Mouse (Mus musculus) layer of hippocampus, adult 2 months (tissue): ENCODE measurements at regions not wholly inside any gene's neighbourhood (a gene's known extent, or its start where the extent isn't known, plus 50 kb on each side); places are given as distances from the start of the nearest gene placed in this dataset.
A peak's percentile ranks its signal among the peaks of the same experiment; 100 is the strongest.

Experiments
- DNase-seq, 2 experiments: peaks; one replicate each; pipeline ENCODE4 v3.0.0; 2022; ENCODE audit warnings: low spot score in 2 of 2
- H3K27ac ChIP-seq: fragments of 200-600 bp; 2 replicates; pipeline ENCODE4 v1.8.1; 2022
- H3K4me3 ChIP-seq: fragments of 200-600 bp; 2 replicates; pipeline ENCODE4 v1.8.1; 2022; ENCODE audit warnings: mild to moderate bottlenecking
- CTCF ChIP-seq: fragments of 200-600 bp; conservative IDR thresholded peaks from 2 replicates; pipeline ENCODE4 v1.8.1; 2022; ENCODE audit warnings: antibody characterized with exemption, mild to moderate bottlenecking, moderate library complexity

DNA sequence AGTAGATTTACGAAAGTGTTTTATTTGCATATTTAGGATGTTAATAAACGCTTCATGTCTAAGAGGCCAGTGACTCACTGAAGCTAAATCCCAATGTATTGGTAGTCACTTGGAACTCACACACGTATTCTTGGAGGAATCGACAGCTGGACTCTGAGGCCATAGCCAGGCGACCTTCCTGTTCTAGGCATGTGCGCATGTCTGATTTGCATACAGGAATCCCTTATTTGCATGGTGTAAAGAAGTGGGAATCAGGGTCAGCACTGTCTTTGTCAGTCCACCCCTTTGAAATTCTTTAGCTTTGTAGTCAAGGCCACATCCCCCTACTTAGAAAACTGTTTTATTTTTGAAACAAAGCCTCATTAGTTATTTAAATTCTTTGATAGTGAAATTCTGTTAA, 308.4 kb downstream of the Fat4 start:
- Histone ChIP-seq H3K4me3 (no peak overlapping the region), H3K27ac (no peak overlapping the region)
- no peak for TF ChIP-seq CTCF
- no peak for DNase-seq

DNA sequence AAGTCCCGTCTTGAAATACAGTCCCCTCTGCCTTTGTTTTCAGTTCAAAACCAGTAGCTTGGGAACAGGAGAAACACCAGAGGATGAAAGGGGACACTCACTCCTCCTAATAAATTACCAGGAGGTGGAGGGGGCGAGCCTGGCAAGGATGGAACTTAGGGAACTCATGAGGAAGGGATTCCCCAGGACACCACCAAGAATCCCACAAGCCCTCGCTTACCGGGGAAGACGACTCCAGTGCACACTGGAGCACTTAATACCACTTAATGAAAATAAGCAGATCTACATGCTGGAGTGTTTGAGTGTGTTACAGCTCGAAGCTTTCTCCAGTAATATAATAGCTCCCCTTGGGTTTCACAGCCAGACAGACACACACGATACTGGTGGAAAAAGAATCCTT, 315.9 kb downstream of the Fat4 start:
- DNase-seq: no peak
- no peak for TF ChIP-seq CTCF
- 0 out of 2 replicates have a peak overlapping the region, but pooled peaks have one; percentile 28 for H3K27ac ChIP-seq
- no peak overlapping the region for H3K4me3 ChIP-seq

DNA sequence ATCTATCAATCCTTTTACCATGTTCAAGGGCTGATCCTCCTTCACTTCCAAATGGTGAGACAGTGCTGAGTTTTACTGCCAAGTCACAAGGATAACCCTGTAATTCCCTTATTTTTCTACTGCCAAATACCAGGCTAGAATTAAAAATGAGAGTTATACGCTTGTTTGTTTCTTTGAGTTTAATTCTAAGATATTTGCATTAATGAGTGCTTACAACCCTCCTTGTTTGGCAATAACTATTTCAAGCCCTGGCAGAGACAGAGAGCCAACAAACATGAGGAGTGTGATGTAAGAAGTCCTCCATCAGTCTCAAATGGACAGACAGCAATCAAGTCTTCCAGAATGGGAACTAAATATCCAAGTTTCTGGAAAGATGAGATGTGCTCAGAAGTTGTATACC, 321.9 kb downstream of the Fat4 start:
- TF ChIP-seq CTCF: no peak

DNA sequence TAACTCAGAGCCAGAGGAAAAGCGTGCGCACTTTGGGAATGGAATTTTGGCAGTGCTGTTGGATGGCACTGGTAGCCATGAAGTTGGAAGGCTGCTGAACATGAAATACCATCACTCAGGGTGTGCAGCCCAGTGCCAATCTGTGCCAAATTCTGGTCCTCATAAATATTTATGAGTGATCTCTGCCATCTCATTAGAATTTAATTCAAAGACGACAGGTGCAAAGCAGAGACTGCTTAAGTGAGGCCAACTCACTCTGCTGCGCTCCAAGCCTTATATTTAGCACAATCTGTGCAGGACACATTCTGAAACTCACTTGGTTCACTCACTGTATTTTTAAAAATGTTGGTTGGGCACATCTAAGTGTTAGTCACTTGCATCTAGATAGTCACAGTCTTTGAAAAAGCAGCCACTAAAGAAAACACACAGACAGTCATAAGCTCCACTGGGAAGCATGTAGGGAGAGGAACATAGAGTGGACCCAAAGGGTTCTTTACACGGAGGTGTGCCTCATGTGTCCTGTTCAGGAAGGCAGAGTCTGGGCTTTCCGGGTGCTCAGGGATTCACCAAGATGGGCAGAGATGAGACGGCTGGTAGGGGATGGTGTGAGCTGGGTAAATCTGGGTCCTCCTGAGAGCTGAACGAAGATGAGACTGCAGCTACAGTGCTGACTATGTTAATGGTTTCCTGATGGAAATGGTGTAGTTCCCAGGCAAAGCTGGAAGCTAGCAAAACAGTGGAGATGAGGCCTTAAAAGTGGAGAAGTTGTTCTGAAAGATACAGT, 322.8 kb downstream of the Fat4 start:
- H3K27ac ChIP-seq: peak overlapping the region; percentile 76
- TF ChIP-seq CTCF: no peak
- peak; percentile 47 to 78 for DNase-seq
- no peak overlapping the region for H3K4me3 ChIP-seq

More for the DNA sequence above, 321.9 kb downstream of the Fat4 start:
- Histone ChIP-seq H3K4me3 (no peak overlapping the region), H3K27ac (peak overlapping the region; percentile 76)
- DNase-seq: no peak

DNA sequence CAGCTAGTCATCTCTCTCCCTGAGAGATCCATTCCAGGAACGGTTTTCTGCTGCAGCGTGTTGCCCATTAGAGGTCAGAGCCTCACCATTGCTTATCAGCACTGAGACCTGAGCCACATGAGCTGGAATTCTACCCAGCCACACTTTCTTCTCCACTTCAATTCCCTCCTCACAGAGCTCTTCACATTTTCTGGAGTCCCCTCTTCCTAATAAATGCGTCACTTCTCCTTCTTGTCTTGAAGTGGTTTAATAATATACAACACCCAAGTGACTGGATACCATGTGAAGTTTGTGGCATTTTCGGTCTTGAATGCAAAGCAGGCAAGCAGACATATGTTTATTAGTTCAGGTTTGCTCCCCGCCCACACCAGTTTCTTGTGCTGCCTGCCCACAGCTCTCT, 324.9 kb downstream of the Fat4 start:
- Histone ChIP-seq H3K27ac (no peak overlapping the region), H3K4me3 (no peak overlapping the region)
- no peak for DNase-seq
- TF ChIP-seq CTCF: no peak

DNA sequence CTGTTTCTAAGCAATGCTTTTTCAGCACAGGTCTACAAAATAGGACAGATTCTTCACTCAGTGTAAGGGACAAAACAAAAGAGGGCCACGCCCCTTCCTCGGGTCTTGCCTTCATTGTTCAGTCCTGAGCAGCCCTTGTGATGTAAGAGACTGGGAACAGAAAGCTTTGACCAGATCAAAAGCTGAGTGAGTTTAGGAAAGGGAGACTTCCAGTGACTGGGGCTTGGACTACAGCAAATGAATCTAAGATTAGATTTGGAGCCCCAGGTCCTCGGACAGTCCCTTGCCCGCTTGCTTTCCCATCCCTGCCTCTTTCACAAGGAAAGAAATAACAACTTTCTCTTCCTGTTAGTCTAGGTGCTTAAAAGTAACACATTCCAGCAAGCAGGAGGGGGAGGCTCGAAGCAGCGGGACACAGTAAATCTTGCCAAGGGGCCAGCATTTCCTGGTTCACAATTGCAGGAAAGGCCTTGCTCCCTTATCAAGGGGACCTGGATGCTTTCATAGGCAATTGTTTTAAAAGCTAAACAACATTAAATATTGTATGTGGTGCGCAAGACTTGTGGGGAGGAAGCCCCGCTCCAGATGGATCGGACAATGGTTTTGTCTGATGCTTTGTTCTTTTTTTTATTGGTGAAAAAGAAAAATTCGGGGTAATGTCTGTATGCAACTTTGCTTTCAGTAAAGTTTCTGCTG, 333.4 kb downstream of the Fat4 start:
- peak overlapping the region; percentile 22; the same call in 1 of the 2 replicates for H3K4me3 ChIP-seq
- TF ChIP-seq CTCF: no peak
- DNase-seq: no peak
- H3K27ac ChIP-seq: peak overlapping the region; percentile 71; the same call in 1 of the 2 replicates

DNA sequence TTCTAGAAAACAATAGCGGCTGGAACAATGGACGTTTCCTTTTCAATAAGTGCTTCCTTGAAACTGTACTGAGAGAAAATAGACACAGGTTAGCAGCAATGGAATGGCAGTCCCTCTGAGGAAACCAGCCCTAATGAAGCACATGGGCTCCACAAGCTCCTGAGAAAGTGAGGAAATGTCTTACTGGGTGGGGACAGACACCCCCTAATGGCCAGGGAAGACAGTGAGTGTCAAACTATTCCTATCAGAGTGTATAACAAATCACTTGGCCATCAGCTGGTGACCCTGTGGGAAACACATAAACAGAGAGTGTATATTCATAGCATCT, 333.9 kb downstream of the Fat4 start:
- TF ChIP-seq CTCF: peak; percentile 62
- no peak for DNase-seq
- peak overlapping the region; percentile 71; the same call in 1 of the 2 replicates for H3K27ac ChIP-seq
- no peak overlapping the region for H3K4me3 ChIP-seq

DNA sequence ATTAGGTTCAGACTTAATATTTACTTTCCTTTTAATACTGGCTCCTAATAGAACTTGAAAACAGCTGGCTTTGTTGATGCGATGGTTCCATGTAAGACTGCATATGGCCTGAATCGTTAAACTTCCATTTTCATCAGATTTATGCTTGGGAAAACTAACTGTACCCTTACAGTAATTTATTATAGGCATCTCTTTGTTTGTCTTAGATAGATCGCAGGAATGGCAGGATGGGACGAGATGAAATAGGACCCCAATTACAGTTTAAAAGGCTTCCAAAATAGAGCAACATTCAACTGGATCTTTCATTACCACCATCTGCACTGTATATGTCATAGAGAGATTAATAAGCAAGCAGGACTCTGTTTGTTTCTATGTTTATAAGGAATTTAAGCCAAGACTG, 335.3 kb downstream of the Fat4 start:
- H3K4me3 ChIP-seq: no peak overlapping the region
- H3K27ac ChIP-seq: no peak overlapping the region
- no peak for TF ChIP-seq CTCF
- no peak for DNase-seq

DNA sequence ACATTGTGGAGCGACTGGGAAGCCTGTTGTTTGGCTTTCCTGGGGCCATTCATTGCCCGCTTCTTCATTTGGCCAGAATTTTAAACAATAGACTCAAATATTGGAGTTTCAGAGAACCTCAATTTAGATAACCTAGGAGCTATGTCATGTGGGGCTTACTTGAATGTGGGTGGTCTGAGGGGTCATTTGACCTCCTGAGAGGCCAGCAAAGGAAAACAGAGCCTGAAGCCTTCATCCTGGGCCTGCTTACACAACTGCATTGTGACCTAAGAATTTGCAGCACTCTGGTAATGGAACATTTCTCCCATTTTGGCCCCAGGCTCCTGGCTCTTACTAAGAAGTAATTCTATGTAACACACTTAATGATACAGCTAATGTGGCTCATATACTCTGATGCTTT, 348.2 kb downstream of the Fat4 start:
- Histone ChIP-seq H3K4me3 (no peak overlapping the region), H3K27ac (no peak overlapping the region)
- no peak for DNase-seq
- no peak for TF ChIP-seq CTCF

DNA sequence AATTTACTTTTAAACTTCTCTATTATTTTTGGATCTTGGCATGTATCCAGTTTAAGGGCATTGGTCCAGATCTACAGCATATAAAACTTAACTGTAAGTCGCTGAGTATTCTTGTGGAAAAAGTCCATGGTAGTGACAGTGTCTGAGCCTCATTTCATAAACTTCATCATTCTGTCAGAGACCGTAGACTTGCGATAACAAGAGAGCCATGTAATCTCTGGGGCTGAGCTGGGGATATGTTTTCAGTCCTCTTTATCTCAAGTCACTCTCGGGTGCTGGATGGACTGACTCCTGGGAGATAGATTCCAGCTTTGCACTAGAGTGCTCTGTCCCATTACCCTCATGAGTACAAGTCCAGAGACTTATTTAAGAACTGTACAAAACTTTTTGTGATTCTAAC, 362.0 kb downstream of the Fat4 start:
- H3K27ac ChIP-seq: no peak overlapping the region
- no peak for TF ChIP-seq CTCF
- no peak overlapping the region for H3K4me3 ChIP-seq
- DNase-seq: no peak

DNA sequence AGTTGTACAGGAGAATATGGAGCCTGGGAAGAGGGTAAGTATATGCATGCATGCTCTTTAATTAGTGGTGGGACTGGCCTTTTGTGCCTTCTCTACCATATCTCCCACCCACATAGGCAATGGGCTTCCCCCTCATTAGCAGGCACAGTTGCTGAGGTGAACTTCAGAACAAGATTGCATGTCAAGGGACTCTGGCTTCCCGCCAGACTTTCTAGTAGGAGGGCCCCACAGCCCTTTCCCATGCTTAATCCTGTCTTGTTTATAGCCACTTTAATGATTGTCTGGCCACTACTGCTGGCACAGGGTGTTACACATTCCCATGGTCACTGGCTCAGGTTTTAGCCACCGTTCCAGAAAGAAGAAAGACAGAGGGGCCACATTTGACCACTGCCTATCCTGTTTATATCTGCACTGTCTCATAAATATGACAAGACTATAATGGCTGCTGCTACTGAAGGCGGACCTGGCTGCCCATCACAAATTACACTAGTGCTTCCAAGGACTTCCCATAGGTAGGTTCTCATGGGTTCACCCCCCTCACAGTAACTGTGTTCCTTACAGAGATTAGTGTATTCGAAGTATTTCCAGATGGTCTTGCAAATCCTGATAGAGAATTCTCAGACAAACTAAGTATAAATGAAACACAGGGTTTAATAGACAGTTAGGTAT, 362.6 kb downstream of the Fat4 start:
- no peak overlapping the region for H3K27ac ChIP-seq
- no peak overlapping the region for H3K4me3 ChIP-seq
- DNase-seq: no peak
- TF ChIP-seq CTCF: no peak

DNA sequence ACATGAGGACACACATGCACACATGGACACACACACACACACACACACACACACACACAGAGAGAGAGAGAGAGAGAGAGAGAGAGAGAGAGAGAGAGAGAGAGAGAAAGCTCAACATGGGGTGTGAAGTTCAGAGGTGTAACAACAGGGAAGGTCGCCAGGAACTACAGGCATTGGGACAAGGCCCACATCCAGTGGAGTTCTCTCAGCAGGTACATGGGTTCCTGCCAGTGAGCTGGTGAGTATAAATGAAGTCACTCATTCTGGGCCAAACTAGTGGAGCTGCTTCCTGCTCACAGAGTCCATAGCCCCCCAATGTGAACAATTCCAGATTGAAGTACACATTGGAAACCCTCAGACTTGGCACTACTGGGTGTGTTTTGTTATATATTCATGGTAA, 366.3 kb downstream of the Fat4 start:
- H3K4me3 ChIP-seq: no peak overlapping the region
- H3K27ac ChIP-seq: no peak overlapping the region
- DNase-seq: no peak
- TF ChIP-seq CTCF: no peak

DNA sequence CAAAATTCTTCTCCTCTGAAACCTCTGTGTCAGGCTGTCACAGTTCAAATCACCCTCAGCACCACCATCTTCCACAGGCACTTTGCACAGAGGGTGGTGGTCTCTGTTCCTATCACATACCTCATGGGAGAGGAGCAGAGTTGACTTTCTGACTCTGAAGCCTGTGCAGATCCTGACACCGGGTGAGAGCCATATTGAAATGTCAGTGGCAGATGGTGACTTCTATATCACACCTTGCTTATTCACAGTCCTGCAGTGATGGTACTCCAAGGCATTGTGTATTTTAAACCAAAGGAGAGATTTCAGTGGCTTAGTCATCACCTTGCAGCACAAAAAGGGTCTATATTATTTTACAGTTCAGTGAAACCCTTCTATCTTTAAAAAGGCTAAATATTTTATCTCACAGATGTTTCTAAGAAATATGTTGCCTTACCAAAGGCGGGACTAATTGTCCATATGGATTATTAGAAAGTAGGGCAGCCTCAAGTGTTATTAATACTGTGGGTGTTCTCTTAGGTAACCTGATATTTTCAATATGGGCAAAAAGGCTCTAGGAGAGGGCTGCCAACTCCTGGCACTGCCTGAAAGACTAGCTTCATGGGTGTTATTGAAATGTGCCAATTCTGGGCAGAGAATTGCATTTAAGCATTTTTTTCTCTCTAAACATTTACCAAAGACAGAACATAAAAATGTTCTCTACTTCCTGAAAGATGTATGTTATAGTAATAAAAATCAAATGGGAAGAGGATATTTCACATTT, 378.1 kb downstream of the Fat4 start:
- H3K27ac ChIP-seq: no peak overlapping the region
- no peak for TF ChIP-seq CTCF
- H3K4me3 ChIP-seq: no peak overlapping the region
- DNase-seq: no peak
